28 mouse cellular contexts compared by ENCODE assay signal in the genomic region with DNA sequence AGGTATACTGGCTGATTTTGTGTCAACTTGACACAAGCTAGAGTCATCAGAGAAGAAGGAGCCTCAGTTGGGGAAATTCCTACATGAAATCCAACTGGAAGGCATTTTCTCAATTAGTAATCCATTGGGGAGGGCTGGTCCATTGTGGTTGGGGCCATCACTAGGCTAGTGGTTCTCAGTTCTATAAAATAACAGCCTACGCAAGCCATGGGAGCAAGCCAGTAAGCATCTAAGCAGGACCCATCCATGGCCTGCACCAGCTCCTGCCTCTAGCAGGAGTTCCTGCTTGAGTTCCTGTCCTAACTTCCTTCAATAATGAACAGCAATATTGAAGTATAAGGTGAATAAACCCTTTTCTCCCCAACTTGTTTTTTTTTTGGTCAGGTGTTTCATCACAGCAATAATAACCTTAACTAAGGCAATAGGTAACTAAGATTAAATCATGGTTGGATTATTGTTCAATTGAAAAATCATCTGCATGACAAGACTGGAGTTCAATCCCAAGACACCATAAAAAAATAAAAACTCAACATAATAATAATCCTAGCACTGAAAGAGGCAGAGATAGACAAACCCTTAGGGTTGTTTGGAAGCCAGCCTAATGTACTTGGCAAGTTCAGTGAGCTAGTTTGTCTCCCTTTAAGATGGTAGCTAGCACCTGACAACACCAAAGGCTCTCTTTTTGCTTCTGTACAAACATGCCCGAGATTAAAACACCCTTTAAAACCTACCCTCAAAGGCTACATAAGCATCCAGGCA. TPM values are rescaled to one million over a fixed set of nuclear protein-coding genes. Genes with fewer than 3 reads are reported as not detected.
"Had no signal": no experiment of that assay in that cellular context is flagged by ENCODE, and none has a peak within 500 bp of the region (broad histone marks: within the 10 kb centered on the region; RNA-seq: fewer than 3 reads in every experiment).

No protein-coding gene starts in this region.

- H3K4me3 ChIP-seq: gastrocnemius, adult 2 months; heart, adult 2 months; heart, embryonic 10.5 days; heart, embryonic 12.5 days; hindbrain, embryonic 10.5 days; hindbrain, embryonic 12.5 days; intestine, embryonic 15.5 days; layer of hippocampus, adult 2 months; limb, embryonic 13.5 days; limb, embryonic 15.5 days; liver, embryonic 12.5 days had no signal

- H3K36me3 ChIP-seq: heart, embryonic 10.5 days; heart, embryonic 12.5 days; hindbrain, embryonic 10.5 days; hindbrain, embryonic 12.5 days; intestine, embryonic 15.5 days; limb, embryonic 13.5 days; limb, embryonic 15.5 days; liver, embryonic 12.5 days had no signal

- H3K27ac ChIP-seq: gastrocnemius, adult 2 months; heart, adult 2 months; heart, embryonic 10.5 days; hindbrain, embryonic 10.5 days; hindbrain, embryonic 12.5 days; hindbrain, embryonic 14.5 days; intestine, embryonic 15.5 days; kidney, postnatal 0 days; layer of hippocampus, adult 2 months; limb, embryonic 13.5 days; limb, embryonic 15.5 days; liver, embryonic 12.5 days; liver, embryonic 14.5 days had no signal

- DNase-seq: gastrocnemius, adult 2 months; gastrocnemius, postnatal 10 days; gastrocnemius, postnatal 25 days; heart, adult 2 months; heart, postnatal 10 days; heart, postnatal 4 days; kidney, adult 18-20 months; kidney, postnatal 14 days; left cerebral cortex, postnatal 4 days had no signal

- H3K27me3 ChIP-seq: heart, embryonic 12.5 days; hindbrain, embryonic 12.5 days; intestine, embryonic 15.5 days; limb, embryonic 13.5 days; limb, embryonic 15.5 days; liver, embryonic 12.5 days had no signal

- ATAC-seq: hindbrain, embryonic 16.5 days; inflammation-experienced regulatory T-cells, adult 6 months; intestine, embryonic 15.5 days; intestine, postnatal 0 days; liver, embryonic 12.5 days had no signal

- H3K4me2 ChIP-seq: heart, embryonic 12.5 days; hindbrain, embryonic 12.5 days; hindbrain, embryonic 14.5 days; intestine, embryonic 15.5 days; limb, embryonic 13.5 days; limb, embryonic 15.5 days; liver, embryonic 12.5 days had no signal

- H3K9ac ChIP-seq: heart, embryonic 12.5 days; hindbrain, embryonic 12.5 days; hindbrain, embryonic 14.5 days; intestine, embryonic 15.5 days; limb, embryonic 13.5 days; limb, embryonic 15.5 days; liver, embryonic 12.5 days; liver, embryonic 14.5 days had no signal

- H3K4me1 ChIP-seq: heart, embryonic 10.5 days; heart, embryonic 12.5 days; hindbrain, embryonic 10.5 days; hindbrain, embryonic 12.5 days; intestine, embryonic 15.5 days; limb, embryonic 13.5 days; limb, embryonic 15.5 days; liver, embryonic 12.5 days had no signal

- H3K9me3 ChIP-seq: heart, embryonic 10.5 days; heart, embryonic 12.5 days; hindbrain, embryonic 10.5 days; hindbrain, embryonic 12.5 days; intestine, embryonic 15.5 days; limb, embryonic 13.5 days; limb, embryonic 15.5 days; liver, embryonic 12.5 days had no signal

RNA-seq across cellular contexts. Expression of a gene that starts 5.5 kb away (rescaled TPM):
- polyA plus RNA-seq: frontal cortex, adult 2 months; heart, embryonic 10.5 days; heart, embryonic 12.5 days; heart, embryonic 14.5 days; hindbrain, embryonic 10.5 days; hindbrain, embryonic 12.5 days; hindbrain, embryonic 14.5 days; hindbrain, embryonic 16.5 days; inflammation-experienced regulatory T-cells, adult 6 months; intestine, postnatal 0 days; limb, embryonic 13.5 days; limb, embryonic 15.5 days had no signal

RNA-seq across cellular contexts. Expression of a gene that starts 47.2 kb away (rescaled TPM):
- polyA plus RNA-seq: frontal cortex, adult 2 months; heart, adult 2 months; heart, embryonic 10.5 days; heart, embryonic 12.5 days; heart, embryonic 14.5 days; heart, embryonic 16.5 days; hindbrain, embryonic 10.5 days; hindbrain, embryonic 12.5 days; hindbrain, embryonic 14.5 days; hindbrain, embryonic 16.5 days; inflammation-experienced regulatory T-cells, adult 6 months; intestine, embryonic 15.5 days; intestine, postnatal 0 days; limb, embryonic 13.5 days; limb, embryonic 15.5 days; liver, embryonic 12.5 days; liver, embryonic 14.5 days; liver, embryonic 16.5 days had no signal
